Mouse (Mus musculus): ENCODE measurements around the gene Atp2b2. TPM values are rescaled to one million over a fixed set of nuclear protein-coding genes. Genes with fewer than 3 reads are reported as not detected.

The Atp2b2 gene
- polyA plus RNA-seq, 1 experiment from 2014 or later, result 0.03 TPM

GRCm38 (mm10) chr6:113876585-113876984, 165.8 kb downstream of the Atp2b2 start:
- DNase-seq (ENCODE audit: low spot score), result no peak
- no peaks in the 10 kb centered on the region for H3K4me1 ChIP-seq
- no peaks in the 10 kb centered on the region for H3K27me3 ChIP-seq (ENCODE audit: low read depth, poor library complexity, severe bottlenecking)
- WGBS, result 85% methylated on average over 3 of the region's 3 CpGs
- H3K27ac ChIP-seq, result no peak overlapping the region
- no peaks in the 10 kb centered on the region for H3K9me3 ChIP-seq (replicated peaks)
- H3K4me3 ChIP-seq, result no peak overlapping the region
- H3K36me3 ChIP-seq, result no peaks in the 10 kb centered on the region

GRCm38 (mm10) chr6:113875201-113875600, 167.2 kb downstream of the Atp2b2 start:
- no peak overlapping the region for H3K4me3 ChIP-seq
- 84% methylated on average over 2 of the region's 2 CpGs for WGBS
- H3K9me3 ChIP-seq (replicated peaks), result no peaks in the 10 kb centered on the region
- H3K36me3 ChIP-seq, result no peaks in the 10 kb centered on the region
- no peaks in the 10 kb centered on the region for H3K27me3 ChIP-seq (ENCODE audit: low read depth, poor library complexity, severe bottlenecking)
- H3K4me1 ChIP-seq, result no peaks in the 10 kb centered on the region
- H3K27ac ChIP-seq, result no peak overlapping the region
- DNase-seq (ENCODE audit: low spot score), result no peak

GRCm38 (mm10) chr6:113872654-113873053, 169.8 kb downstream of the Atp2b2 start:
- no peaks in the 10 kb centered on the region for H3K27me3 ChIP-seq (ENCODE audit: low read depth, poor library complexity, severe bottlenecking)
- H3K4me3 ChIP-seq, result no peak overlapping the region
- no peaks in the 10 kb centered on the region for H3K4me1 ChIP-seq
- H3K9me3 ChIP-seq (replicated peaks), result no peaks in the 10 kb centered on the region
- no peak overlapping the region for H3K27ac ChIP-seq
- H3K36me3 ChIP-seq, result no peaks in the 10 kb centered on the region
- 82% methylated on average over 7 of the region's 7 CpGs for WGBS
- DNase-seq (ENCODE audit: low spot score), result no peak

GRCm38 (mm10) chr6:113870775-113871174, 171.6 kb downstream of the Atp2b2 start:
- no peak for DNase-seq (ENCODE audit: low spot score)
- Histone ChIP-seq H3K4me3 (no peak overlapping the region), H3K27me3 (ENCODE audit: low read depth, poor library complexity, severe bottlenecking) (no peaks in the 10 kb centered on the region), H3K36me3 (no peaks in the 10 kb centered on the region), H3K9me3 (replicated peaks) (no peaks in the 10 kb centered on the region), H3K27ac (no peak overlapping the region), H3K4me1 (no peaks in the 10 kb centered on the region)
- WGBS, result 81% methylated on average over 9 of the region's 9 CpGs

- H3K4me1 ChIP-seq, result no peaks in the 10 kb centered on the region
- no peak overlapping the region for H3K4me3 ChIP-seq
- DNase-seq (ENCODE audit: low spot score), result no peak
- H3K27me3 ChIP-seq (ENCODE audit: low read depth, poor library complexity, severe bottlenecking), result no peaks in the 10 kb centered on the region
- H3K9me3 ChIP-seq (replicated peaks), result no peaks in the 10 kb centered on the region
- H3K36me3 ChIP-seq, result no peaks in the 10 kb centered on the region
- no peak overlapping the region for H3K27ac ChIP-seq
- WGBS, result 85% methylated on average over 6 of the region's 6 CpGs
Measured at GRCm38 (mm10) chr6:113868552-113868951, 173.9 kb downstream of the Atp2b2 start.

- H3K4me3 ChIP-seq, result no peak overlapping the region
- no peaks in the 10 kb centered on the region for H3K36me3 ChIP-seq
- no peak overlapping the region for H3K27ac ChIP-seq
- no peaks in the 10 kb centered on the region for H3K4me1 ChIP-seq
- no peak for DNase-seq (ENCODE audit: low spot score)
- no peaks in the 10 kb centered on the region for H3K27me3 ChIP-seq (ENCODE audit: low read depth, poor library complexity, severe bottlenecking)
- WGBS, result 80% methylated on average over 7 of the region's 7 CpGs
- no peaks in the 10 kb centered on the region for H3K9me3 ChIP-seq (replicated peaks)
Measured at GRCm38 (mm10) chr6:113865699-113866098, 176.7 kb downstream of the Atp2b2 start.

GRCm38 (mm10) chr6:113864812-113865211, 177.6 kb downstream of the Atp2b2 start:
- WGBS, result 70% methylated on average over 8 of the region's 8 CpGs
- 0 out of 2 replicates have a peak, but pooled peaks cover 2% of the 10 kb centered on the region for H3K4me1 ChIP-seq

GRCm38 (mm10) chr6:113862955-113863354, 179.5 kb downstream of the Atp2b2 start:
- Histone ChIP-seq H3K4me3 (no peak overlapping the region), H3K27me3 (ENCODE audit: low read depth, poor library complexity, severe bottlenecking) (no peaks in the 10 kb centered on the region), H3K27ac (no peak overlapping the region), H3K9me3 (replicated peaks) (no peaks in the 10 kb centered on the region), H3K36me3 (no peaks in the 10 kb centered on the region), H3K4me1 (0 out of 2 replicates have a peak, but pooled peaks cover 2% of the 10 kb centered on the region)
- DNase-seq (ENCODE audit: low spot score), result no peak
- WGBS, result 78% methylated on average over 4 of the region's 4 CpGs

More at GRCm38 (mm10) chr6:113864812-113865211, 177.6 kb downstream of the Atp2b2 start:
- H3K27ac ChIP-seq, result no peak overlapping the region
- H3K4me3 ChIP-seq, result no peak overlapping the region
- no peaks in the 10 kb centered on the region for H3K9me3 ChIP-seq (replicated peaks)
- no peaks in the 10 kb centered on the region for H3K36me3 ChIP-seq
- no peaks in the 10 kb centered on the region for H3K27me3 ChIP-seq (ENCODE audit: low read depth, poor library complexity, severe bottlenecking)
- DNase-seq (ENCODE audit: low spot score), result no peak

- no peaks in the 10 kb centered on the region for H3K27me3 ChIP-seq (ENCODE audit: low read depth, poor library complexity, severe bottlenecking)
- no peak overlapping the region for H3K4me3 ChIP-seq
- H3K36me3 ChIP-seq, result no peaks in the 10 kb centered on the region
- DNase-seq (ENCODE audit: low spot score), result no peak
- no peak overlapping the region for H3K27ac ChIP-seq
- no peaks in the 10 kb centered on the region for H3K9me3 ChIP-seq (replicated peaks)
- 0 out of 2 replicates have a peak, but pooled peaks cover 2% of the 10 kb centered on the region for H3K4me1 ChIP-seq
- WGBS, result 80% methylated on average over 3 of the region's 3 CpGs
Measured at GRCm38 (mm10) chr6:113861938-113862337, 180.5 kb downstream of the Atp2b2 start.

GRCm38 (mm10) chr6:113861375-113861770, 181.0 kb downstream of the Atp2b2 start:
- 0 out of 2 replicates have a peak, but pooled peaks cover 2% of the 10 kb centered on the region for H3K4me1 ChIP-seq
- no peaks in the 10 kb centered on the region for H3K27me3 ChIP-seq (ENCODE audit: low read depth, poor library complexity, severe bottlenecking)
- H3K27ac ChIP-seq, result no peak overlapping the region
- no peak overlapping the region for H3K4me3 ChIP-seq
- DNase-seq (ENCODE audit: low spot score), result no peak
- no peaks in the 10 kb centered on the region for H3K36me3 ChIP-seq
- 72% methylated on average over 4 of the region's 4 CpGs for WGBS
- H3K9me3 ChIP-seq (replicated peaks), result no peaks in the 10 kb centered on the region

- no peak overlapping the region for H3K4me3 ChIP-seq
Measured at GRCm38 (mm10) chr6:113860735-113861374, 181.6 kb downstream of the Atp2b2 start.

GRCm38 (mm10) chr6:113860023-113860734, 182.2 kb downstream of the Atp2b2 start:
- WGBS, result 80% methylated on average over 9 of the region's 9 CpGs
- H3K27me3 ChIP-seq (ENCODE audit: low read depth, poor library complexity, severe bottlenecking), result no peaks in the 10 kb centered on the region
- H3K4me3 ChIP-seq, result no peak overlapping the region
- H3K36me3 ChIP-seq, result no peaks in the 10 kb centered on the region
- no peaks in the 10 kb centered on the region for H3K9me3 ChIP-seq (replicated peaks)
- no peak overlapping the region for H3K27ac ChIP-seq
- 0 out of 2 replicates have a peak, but pooled peaks cover 2% of the 10 kb centered on the region for H3K4me1 ChIP-seq
- DNase-seq (ENCODE audit: low spot score), result no peak

More at GRCm38 (mm10) chr6:113860735-113861374, 181.6 kb downstream of the Atp2b2 start:
- Histone ChIP-seq H3K9me3 (replicated peaks) (no peaks in the 10 kb centered on the region), H3K27ac (no peak overlapping the region), H3K27me3 (ENCODE audit: low read depth, poor library complexity, severe bottlenecking) (no peaks in the 10 kb centered on the region), H3K4me1 (0 out of 2 replicates have a peak, but pooled peaks cover 2% of the 10 kb centered on the region), H3K36me3 (no peaks in the 10 kb centered on the region)
- DNase-seq (ENCODE audit: low spot score), result no peak
- WGBS, result 65% methylated on average over 15 of the region's 15 CpGs

GRCm38 (mm10) chr6:113858317-113858716, 184.1 kb downstream of the Atp2b2 start:
- Histone ChIP-seq H3K4me1 (0 out of 2 replicates have a peak, but pooled peaks cover 2% of the 10 kb centered on the region), H3K27ac (no peak overlapping the region), H3K27me3 (ENCODE audit: low read depth, poor library complexity, severe bottlenecking) (no peaks in the 10 kb centered on the region), H3K9me3 (replicated peaks) (no peaks in the 10 kb centered on the region), H3K4me3 (no peak overlapping the region), H3K36me3 (no peaks in the 10 kb centered on the region)
- 89% methylated on average over 9 of the region's 9 CpGs for WGBS
- DNase-seq (ENCODE audit: low spot score), result no peak

Measured in limb, embryonic 10.5 days (tissue).